Mouse (Mus musculus) retina, postnatal 7 days (tissue): ENCODE results near the gene Hdac5.
A peak's percentile ranks its signal among the peaks of the same experiment; 100 is the strongest.

Experiments used
- DNase-seq: peaks from one replicate; pipeline ENCODE4 v3.0.0-alpha.2; 2012; ENCODE audit warnings: low read depth, low spot score

The Hdac5 gene

DNA sequence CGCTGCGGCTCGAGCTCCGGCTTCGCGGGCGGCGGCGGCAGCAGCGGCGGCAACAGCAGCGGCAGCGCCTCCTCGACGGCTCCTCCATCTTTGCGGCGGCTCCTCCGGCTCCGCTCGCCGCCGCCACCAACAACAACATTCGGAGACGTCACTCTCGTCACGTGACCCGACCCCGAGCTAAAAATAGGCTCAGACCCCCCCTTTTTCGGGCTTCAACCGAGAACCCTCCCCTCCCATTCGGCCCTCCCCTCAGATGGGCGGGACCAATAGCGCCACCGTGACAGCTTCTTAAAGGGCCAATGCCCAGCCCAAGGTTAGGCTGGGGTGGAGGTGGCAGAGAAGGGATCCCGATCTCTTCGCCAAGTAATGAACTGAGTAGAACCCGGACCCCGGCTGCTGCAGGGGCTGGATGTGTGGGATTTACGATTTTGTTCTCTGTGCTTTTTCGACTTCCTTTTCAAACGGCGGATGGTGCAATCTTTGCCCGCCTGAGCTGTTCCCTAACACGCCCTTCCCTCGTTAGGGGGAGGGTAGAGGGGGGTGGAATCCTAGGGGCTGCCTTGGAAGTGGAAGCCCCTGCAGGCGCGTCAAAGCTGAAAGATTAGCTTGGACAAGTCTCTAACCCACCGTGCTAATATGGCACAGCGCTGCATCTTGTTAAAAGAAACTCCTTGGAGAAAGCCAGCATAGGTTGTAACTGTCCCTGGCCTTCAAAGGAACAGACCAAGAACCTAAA lies at the start of gene Hdac5:
TSS of gene Hdac5 (minus strand) at position 161 of the 736 bp plus-strand sequence.
- peak; percentile 98 for DNase-seq

GRCm38 (mm10) chr11:102279595-102279994 lies 49.6 kb upstream of the Hdac5 start:
- DNase-seq: no peak

DNA sequence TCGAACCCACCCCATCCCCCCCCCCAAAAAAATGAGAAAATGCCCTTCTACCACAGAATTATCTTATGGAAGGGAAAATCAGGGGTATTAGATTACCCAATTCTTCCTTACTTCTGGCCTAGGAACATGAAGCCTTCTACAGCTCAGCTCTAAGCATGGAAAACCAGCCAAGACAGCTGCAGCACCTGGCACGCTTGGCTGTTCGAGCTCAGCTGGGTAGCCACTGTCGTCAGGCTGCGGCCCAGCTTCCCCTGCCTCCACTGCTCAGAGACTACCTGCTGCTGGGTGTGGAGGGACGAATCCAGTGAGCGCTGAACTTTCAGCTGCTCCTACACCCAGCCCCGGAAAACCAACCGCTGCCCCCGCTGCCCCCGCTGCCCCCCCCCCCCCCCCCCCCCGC lies 47.8 kb upstream of the Hdac5 start:
- no peak for DNase-seq

DNA sequence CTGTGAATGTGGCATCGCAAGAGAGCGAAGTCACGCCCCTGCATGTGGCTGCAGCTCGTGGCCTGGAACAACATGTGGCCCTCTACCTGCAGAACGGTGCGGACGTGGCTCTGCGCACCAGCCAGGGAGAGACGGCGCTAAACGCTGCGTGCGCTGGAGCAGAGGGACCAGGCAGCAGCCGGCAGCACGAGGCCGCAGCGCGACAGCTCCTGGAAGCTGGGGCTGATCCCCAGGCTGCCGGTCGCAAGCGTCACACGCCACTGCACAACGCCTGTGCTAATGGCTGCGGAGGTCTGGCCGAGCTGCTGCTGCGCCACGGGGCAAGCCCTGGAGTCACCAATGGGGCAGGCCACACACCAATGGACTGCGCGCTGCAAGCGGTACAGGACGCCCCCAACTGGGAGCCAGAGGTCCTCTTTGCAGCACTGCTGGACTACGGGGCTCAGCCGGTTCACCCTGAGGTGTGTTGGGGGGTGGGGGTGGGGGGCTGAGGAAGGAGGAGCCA lies 46.5 kb upstream of the Hdac5 start:
- DNase-seq: peak; percentile 24

GRCm38 (mm10) chr11:102268520-102269244 lies 38.7 kb upstream of the Hdac5 start, which contains the start of gene Asb16:
Gene Asb16 (plus strand): TSS chr11:102268743.
- DNase-seq: no peak

GRCm38 (mm10) chr11:102267480-102267879 lies 37.5 kb upstream of the Hdac5 start:
- peak; percentile 74 for DNase-seq

DNA sequence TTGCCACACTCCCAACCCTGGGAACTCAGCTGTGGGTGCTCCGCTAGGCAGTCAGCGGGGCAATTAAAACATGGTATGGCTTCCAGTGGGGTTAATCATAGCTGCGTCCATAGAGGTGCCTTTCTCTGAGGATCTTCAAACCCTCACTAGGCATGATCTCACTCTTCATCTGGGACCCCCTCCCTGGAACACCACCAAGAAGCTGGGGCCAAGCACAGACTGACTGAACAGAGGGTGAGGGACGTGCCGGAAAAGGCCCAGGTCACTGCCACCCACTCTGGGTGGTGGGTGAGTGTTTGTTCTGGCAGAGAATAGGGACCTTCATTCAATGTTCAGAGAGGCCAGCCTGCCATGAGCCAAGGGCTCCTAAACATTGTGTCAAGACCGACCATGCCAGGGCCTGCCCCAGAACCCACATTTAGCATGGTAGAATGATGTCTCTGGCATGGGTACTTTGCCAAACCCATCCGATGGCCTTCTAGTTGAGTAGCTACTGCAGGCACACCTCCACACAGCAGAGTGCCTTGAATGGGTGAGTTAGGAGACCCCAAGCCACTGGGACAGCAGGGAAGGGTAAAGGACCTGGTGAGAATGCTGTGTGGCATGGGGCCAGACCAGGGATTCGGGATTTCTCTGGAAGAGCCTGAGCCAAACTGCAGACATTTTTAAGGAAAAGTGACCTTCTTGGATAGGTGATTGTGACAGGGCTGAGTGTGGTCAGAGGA lies 36.8 kb upstream of the Hdac5 start:
- DNase-seq: no peak

DNA sequence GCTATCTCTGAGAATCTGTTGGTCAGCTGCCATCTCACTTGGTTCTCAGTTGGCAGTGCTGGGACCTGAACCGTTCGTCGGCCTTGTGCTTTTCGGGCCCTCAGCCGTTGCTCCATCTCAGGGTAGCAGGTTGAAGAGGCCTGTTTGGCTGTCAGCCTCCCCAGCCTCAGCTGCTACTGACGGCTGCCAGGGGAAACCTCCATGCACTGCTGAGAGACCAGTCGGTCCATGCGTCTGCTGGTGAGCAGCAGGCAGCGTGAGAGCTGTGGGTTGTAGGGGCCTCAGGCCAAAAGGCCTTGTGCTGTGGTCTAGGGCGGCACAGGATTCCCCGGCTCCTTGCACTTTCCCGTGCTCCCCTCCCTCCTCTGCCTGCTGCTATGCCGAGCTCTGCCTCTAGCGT lies 35.9 kb upstream of the Hdac5 start:
- no peak for DNase-seq

DNA sequence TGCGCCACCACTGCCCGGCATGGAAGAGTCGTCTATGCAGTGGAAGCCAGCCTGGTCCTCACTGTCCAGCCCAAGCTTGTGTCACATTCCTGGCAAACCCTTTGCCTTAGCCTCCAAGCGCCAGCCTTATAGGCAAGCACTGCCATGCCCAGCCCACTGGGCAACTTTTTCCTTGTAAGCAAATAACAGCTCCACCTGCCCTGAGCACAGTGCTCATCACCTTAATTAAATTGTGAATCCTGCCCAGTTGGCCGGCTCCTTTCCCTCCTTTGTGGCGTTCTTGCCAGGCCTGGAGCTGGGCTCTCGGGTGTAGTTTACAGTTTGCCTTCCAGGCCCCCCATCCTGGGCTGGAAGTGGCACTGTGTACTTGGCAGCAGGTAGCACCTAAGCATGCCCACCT lies 33.2 kb upstream of the Hdac5 start:
- no peak for DNase-seq

DNA sequence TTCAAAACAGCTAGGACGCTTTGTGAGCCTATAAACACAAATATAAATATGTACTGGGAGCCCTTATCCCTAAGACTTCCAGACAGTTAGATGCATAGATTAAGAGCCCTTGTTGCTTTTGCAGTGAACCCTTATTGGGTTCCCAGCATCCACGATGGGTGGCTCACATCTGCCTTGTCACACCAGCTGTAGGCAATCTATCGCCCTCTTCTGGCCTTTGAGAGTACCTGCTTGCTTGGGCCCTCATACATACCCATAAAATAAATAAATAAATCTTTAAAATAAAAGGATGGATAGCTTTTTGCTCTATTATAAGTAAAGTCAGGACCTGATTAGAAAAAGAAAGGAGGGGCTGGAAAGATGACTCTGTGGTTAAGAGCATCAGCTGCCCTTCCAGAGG lies 28.6 kb upstream of the Hdac5 start:
- no peak for DNase-seq

- no peak for DNase-seq
Measured at GRCm38 (mm10) chr11:102258095-102258494, 28.1 kb upstream of the Hdac5 start.

- DNase-seq: no peak
Measured at GRCm38 (mm10) chr11:102257514-102257913, 27.5 kb upstream of the Hdac5 start.

- DNase-seq: no peak
Measured at GRCm38 (mm10) chr11:102249351-102250090, 19.6 kb upstream of the Hdac5 start.

GRCm38 (mm10) chr11:102248630-102249230 lies 18.8 kb upstream of the Hdac5 start, which contains the start of gene BC030867:
Gene BC030867 (plus strand): TSS chr11:102248882.
- peak; percentile 92 for DNase-seq

GRCm38 (mm10) chr11:102246871-102247270 lies 16.9 kb upstream of the Hdac5 start:
- no peak for DNase-seq

GRCm38 (mm10) chr11:102246273-102246635 lies 16.3 kb upstream of the Hdac5 start:
- no peak for DNase-seq

GRCm38 (mm10) chr11:102245581-102246272 lies 15.8 kb upstream of the Hdac5 start:
- DNase-seq: no peak

DNA sequence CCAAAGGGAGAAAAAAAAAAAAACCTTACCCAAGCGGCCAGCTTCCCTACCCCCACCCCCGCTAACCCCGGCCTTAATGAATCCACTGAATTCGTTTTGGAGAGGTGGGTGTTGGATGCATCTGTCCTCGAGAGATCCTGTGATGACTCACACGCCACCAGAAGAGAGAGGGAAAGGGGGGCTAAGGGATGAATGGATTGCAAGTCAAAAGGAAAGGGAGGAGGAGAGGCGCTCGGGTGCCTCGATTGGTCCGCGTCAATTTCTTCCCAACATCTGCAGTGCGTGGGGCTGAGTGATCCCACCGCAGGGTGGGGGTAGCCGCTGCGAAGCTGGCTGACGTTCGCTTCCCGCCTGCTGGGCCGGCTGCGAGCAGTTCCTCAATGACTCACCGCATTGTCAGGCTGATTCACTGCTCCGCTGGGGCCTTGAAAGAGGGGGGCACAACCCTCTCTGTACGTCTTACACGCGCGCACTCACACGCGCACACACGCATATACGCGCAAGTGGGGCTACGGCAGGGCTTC lies 15.0 kb upstream of the Hdac5 start:
- no peak for DNase-seq

DNA sequence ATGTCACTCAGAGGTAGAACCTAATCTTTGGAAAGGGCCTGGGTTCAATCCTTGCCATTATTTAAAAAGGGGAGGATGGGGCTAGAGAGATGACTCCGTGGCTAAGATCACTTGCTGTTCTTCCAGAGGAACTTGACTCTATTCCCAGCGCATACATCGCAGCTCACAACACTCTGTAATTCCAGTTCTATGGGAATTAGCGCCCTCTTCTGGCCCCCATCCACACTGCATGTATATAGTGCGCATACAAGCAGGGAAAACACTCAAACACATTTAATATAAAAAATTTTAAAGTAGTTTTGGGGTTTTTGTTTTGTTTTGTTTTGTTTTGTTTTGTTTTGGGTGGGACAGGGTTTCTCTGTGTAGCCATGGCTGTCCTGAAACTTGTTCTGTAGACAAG lies 11.9 kb upstream of the Hdac5 start:
- DNase-seq: no peak

DNA sequence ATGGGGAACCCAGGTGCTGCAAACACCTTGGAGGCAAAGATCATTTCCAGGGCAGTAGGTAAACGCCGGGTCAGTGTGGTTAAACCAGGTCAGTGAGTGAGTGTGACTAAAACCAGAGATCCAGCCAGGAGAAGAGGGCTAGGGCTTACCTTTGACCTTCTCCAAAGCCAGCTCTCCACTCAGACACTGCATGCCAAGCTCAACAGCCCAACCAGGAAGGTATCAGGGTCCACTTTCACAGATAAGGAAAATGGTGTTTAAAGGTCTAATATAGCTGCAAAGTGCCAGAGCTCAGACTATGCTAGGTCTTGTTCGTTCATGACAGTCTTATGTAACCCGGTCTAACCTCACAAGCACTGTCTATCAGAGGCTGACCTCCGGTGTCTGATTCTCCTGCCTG lies 11.3 kb upstream of the Hdac5 start:
- DNase-seq: no peak
